Mouse (Mus musculus) kidney, postnatal 25 days (tissue): ENCODE data around the gene Fndc7.
"Not testable (repeated sequence)": the region's sequence is repeated elsewhere in the genome, so short reads cannot be mapped to it uniquely, and the experiment has no call there.

ENCODE experiments used
- DNase-seq, 2 experiments: peaks; one replicate each; pipeline ENCODE4 v3.0.0; 2021; ENCODE audit warnings: mixed read lengths in 2 of 2

Fndc7 gene

DNA sequence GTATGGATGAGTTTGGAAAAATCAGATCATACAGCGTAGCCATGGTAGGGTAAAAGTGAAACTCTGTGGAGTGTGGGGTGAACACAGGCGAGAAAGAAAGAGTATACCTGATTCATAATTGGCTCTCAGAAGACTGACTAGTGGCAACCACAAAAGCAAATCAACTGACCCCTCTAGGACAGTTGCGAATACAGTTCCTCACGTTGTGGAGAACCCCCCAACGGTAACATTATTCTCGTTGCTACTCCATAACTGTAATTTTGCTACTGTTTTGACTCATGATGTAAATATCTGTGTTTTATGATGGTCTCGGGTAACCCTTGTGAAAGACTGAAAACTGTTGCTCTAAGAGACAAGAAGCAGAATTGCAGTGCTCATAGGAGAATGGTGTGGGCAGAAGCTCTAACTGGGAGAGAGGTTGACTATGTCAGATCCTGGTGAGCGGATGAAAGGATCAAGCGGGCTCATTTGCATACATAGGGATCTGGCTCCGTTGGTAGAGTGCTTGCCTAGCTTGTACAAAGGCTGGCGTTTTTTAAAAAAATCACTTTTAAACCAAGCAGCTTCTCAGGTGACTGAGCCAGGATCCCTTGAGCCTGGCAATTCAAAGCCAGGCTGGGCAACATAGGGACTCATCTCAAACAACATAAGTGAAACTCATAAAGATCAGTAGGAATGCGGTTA is 2.7 kb downstream of the Fndc7 start:
- DNase-seq = no peak

DNA sequence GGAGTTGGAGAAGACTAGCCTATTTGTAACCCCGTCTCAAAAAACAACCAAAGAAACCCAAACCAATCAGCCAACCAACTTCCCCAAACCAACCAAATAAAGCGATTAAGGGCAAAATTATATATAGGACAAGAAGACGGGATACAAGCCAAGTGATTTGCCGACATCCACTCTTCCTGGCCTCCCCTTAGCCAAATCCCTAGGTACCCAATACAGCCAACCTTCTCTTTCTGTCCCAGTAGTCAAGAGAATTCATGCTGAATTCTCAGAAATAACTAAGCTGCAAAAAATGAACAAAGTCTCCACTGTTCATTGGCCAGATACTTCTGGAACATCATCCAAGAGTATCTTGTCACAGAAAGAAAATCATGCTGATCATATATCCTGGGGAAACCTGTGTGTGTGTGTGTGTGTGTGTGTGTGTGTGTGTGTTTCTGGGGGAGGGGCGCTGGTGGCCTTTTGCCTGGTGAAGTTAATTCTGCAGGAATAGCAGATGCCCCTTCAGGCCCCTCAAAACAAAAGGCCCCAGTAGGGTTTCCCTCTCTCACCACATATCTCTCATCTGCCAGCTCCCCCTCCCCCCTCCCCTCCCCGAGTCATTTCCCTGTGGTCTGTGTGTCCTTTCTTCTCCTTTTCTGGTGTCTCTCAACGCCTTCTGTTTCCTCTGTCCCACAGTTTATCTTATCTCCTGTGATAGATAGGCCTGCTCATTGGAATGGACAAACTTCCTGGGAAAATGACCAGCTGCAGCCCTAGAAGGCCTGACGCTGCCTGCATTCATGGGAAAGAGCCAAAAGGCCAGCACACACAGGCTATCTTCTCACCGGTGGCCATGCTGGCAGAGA is 3.9 kb downstream of the Fndc7 start:
- DNase-seq = no peak

DNA sequence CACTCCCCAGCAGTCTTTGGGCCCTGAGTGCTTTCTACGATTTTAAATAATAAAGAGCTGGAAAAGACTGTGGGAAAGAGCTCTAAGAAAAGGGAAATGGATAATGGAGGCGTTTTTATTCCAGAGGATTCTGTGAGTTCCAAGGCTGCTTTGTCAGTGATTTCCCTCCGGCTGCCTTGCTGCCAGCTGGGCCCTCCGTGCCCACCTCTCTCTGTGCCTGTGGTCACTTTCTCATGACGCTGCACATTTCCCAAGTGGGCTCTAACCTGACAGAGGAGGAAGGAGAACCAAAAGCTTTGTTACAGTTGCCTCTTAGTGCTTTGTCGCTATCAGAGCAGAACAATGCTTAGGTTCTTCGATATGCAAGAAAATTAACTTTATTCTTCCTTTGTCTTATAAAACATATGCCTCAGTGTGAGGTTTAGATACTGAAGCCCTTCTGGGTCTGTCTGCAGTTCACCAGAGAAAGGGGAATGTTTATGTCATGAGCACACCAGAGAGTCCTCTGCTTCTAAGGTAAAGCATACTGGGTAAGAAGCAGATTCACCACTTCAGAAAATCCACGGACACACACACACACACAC is 5.0 kb downstream of the Fndc7 start:
- DNase-seq = no peak

DNA sequence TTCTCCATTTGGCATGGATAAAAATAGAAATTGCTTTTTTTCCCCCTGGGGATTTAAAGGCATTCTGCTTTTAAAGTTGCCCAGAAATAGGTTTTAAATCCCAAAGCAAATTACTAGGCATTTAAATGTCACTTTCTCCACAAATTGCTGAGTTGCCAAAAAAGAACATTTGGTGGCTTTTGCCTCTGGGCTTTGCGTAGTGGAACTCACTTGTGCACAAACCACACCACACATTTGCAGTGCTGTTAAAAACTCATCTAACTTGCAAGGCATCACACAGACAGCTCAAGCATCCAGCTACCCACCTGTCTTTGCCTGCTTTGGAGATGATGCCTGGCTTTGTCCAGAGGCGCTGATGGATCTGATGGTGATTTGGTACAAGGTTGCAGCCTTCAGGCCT is 6.7 kb downstream of the Fndc7 start:
- no peak for DNase-seq

DNA sequence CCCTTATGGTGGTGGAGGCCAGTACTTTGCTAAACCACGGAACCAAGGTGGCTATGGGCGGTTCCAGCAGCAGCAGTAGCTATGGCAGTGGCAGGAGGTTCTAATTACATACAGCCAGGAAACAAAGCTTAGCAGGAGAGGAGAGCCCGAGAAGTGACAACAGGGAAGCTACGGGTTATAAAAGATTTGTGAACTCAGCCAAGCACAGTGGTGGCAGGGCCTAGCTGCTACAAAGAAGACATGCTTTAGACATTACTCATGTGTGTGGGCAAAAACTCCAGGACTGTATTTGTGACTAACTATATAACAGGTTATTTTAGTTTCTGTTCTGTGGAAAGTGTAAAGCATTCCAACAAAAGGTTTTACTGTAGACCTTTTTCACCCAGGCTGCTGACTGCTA is 7.9 kb downstream of the Fndc7 start:
- not testable (repeated sequence) for DNase-seq

DNA sequence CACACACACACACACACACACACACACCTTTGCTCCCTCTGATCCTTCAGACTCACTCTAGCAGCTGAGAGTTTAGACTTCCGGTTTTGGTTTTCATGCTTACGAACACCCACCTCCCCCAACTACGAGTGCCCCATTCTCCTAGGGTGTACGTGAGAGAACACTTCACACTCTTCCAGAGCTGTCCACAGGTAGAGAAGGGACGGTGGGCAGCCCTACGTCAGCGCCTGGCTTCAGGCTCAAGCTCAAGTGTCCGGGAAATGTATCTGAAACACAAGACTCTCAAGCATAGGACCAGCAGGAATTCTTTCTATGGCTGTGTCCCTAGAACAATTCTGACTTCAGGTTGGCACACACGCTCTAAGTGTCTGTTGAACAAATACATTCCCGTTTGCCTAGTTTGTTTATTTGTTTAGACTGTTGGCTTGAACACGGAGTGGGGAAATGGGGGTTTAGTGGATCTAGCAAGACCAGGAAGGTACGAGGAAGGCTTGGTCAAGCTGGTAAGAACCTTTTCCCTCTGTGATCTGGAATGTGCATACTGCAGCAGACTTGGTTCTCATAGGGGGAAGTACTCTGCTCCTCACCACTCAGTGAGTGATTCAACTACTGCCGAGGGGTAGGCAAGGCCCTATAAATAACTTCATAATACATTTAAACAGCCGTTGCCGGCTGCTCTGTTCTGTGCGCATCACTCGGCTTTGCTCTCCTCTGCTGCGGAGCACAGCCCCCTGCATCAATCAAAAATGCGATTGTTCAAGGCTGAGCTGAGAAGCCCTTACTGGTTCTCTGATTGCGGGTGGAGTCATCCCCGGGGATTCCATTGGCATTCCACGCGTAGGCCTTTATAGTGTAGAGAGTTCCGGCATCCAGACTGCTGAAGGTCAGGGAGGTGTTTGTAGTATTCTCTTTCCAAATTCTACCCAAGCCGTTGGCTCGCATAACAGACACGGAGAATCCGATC is 9.0 kb downstream of the Fndc7 start:
- no peak for DNase-seq

DNA sequence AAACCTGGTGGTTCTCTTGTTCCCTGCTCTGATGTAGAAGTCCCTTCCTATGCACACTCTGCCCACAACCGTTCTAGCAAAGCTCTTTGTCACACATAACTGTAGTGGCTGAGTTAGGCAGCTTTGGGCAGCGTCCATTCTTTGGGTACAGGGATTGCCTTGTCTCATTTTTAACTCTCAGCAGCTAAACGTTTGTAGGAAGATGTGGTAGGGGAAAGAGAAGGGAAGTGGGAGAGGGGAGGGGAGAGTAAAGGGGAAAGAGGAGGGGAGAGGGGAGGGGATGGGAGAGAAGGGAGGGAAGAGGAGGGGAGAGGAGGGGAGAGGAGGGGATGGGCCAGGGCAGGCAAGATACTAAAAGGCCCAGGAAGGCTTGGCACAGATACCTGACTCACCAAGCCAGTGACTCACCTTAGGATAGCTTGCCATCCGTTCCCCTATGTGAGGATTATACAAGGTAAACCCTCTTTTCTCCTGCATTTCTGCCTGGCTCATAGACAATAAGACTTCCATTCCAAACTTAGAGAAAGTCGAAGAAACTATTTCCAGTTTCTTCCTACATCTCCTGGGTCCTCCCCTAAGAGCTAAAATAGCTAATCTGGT is 9.9 kb downstream of the Fndc7 start:
- DNase-seq = no peak

DNA sequence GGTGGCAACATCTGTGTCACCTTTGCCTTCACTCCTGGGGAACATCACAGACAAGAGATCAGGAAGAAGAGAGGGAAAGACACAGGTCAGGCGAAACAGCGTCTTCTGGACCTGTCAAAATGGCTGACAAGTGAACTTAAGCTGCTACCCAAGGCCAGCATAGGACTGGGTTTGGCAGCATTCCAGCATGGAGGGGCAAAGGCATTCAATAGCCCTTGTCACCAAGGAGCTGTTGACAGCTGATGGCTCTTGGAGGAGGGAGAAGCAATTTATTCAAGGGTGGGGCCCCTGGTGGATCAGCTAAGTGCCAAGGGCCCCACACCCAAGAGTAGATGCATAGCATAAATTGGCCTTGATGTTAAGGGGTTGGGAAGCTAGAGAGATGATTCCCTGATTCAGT is 10.7 kb downstream of the Fndc7 start:
- DNase-seq = no peak

DNA sequence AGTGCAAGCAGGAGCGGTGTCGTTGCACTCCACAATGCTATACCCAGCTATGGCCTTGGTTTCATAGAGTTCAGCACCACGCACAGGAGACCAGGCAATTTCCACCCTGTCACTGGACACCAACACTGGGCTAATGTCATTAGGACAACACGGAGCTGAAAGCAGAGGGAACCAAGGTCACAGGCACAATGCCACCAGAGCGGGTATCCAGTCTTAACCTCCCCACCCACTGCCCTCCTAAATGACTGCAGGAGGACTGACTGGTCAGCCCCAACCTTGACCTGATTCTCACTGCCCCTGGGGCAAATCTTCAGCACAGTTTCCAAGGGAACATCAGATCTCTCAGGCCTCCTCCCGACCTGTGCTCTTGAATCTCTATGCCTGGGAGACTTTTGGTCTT is 19.2 kb downstream of the Fndc7 start:
- no peak for DNase-seq

DNA sequence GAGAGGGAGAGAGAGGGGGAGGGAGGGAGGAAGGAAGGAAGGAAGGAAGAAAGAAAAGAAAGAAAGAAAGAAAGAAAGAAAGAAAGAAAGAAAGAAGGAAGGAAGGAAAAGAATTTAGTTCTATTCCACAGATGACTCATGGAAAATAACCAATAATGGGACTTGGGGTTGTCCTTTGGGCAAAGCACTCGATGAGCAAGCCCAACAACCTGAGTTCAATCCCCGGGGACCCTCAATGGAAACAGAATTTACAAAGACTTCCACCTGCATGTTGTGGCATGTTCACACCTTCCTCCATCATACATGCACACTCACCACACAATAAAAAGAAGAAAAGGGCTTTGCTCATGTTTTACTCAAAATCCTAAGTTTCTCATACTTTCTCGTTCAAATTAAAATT is 22.4 kb downstream of the Fndc7 start:
- no peak for DNase-seq

DNA sequence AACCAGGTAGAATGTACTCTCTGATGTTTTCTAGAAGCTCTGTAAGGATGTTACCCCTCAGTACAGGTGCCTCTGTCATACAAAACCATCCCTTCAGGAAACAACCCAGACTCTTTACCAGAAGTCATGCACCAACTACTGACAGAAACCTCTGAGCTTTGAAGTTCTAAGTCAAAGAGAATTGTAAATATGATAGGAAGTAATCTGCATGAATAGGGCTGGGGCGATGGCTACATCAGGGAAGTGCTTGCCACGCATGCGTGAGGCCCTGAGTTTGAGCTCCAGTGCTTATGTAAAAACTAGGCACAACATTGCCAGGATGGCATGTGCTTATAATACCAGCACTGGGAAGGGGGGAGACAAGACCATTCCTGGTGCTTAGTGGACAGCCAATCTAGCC is 24.1 kb downstream of the Fndc7 start:
- DNase-seq = no peak

DNA sequence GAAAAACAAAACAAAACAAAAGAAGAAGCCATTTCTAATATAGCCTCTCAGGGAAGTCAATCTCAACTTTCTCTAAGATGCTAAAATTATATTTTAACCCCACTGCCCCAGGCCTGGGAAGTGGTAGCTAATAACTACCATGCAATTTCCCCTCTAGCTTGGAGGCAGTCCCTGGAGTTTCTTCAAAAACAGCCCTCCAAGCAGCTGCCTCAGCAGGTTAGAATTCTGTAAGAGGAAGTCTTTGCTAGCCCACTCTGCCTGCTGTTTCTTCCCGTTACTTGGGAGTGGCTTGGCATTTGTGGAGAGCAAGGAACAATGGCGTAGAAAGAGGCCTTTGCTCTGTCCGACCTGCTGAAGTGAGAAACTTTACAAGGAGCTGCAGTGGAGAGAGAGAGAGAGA is 24.7 kb downstream of the Fndc7 start:
- DNase-seq = no peak

DNA sequence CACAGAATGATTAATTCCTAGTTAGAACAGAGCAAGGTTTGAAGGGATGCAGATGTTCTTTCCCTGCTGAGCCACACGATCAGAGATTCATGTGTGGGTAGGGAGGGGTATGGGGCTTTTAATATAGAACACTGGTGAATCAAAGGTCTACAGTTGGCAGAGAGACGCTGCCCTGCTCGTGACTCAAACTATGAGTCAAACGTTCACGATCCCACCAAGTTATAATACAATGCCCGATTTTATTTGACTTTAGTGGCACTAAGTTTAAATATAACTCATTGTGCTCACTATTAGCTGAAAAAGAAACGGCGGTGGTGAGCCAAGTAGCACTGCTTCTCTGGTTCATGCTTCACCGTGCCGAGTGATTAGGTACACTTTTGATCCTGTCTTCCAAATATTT is 26.7 kb downstream of the Fndc7 start:
- no peak for DNase-seq

DNA sequence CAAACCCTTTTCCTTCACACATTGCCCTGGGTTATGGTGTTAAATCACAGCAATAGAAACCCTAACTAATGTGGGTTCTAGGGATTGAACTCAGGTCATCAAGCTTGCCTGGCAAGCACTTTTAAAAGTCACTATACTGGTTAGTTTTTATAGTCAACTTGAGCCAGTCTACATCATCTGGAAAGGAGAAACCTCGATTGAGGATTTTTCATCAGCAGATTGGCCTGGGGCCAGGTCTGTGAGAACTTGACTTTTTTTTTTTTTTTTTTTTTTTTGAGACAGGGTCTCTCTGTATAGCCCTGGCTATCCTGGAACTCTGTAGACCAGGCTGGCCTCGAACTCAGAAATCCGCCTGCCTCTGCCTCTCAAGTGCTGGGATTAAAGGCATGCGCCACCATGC is 27.5 kb downstream of the Fndc7 start:
- not testable (repeated sequence) for DNase-seq

DNA sequence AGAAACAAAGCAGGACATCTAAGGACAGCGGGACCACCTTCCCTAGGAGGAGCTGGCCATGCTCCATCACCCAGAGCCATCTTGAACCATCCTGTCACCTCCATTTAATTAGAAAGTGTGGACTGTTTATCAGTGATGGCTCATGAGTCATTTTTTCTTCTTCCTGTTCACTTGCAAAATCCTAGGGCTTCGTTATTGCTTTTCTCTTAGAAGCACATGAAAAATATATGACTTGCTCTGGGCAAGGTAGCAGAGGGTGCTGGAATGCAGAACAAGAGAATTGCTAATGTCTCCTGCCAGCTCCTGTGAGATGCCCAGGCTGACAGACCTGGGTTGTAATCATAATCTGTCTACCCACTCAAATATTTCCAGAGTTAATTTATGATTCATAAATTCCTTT is 29.0 kb downstream of the Fndc7 start:
- no peak for DNase-seq

DNA sequence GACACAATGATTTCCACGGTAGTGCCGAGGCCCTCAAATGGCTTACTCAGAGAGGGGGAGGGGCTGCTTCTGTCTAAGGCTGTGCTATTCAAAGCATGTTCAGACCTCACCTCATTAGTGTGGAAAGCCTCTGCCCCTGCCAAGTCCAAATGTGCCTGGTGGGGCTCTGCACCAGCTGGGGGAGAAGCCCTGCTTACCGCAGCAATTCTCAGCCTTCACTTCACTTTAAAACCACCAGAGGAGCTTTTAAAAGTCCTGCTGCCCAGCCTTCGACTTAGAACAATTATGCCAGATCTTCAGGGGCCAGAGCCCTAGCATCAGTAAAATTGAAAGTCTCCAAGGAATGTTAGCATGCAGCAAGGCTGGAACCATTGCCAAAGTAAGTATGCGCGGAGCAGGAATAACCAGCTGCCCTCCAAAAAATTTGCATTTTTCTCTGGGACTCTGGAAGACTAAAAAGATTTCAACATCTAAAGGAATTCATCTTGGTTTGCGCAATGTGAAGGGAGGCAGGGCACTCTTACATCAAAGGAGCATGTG is 31.5 kb downstream of the Fndc7 start:
- peak; percentile 40 to 49 for DNase-seq

DNA sequence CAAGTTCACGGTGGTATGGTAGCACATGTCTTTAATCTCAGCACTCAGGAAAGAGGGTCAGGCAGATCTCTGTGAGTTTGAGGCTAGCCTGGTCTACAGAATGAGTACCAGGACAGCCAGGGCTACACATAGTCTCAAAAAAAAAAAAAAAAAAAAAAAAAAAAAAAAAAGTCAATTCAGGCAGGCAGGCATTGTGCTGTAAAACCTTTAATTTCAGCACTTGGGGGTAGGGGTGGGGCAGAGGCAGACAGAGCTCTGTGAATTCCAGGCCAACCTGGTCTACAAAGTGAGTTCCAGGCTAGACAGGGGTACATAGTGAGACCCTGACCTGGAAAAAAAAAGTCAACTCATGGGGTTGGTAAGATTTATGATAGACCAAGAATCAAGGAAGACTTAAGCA is 32.1 kb downstream of the Fndc7 start:
- DNase-seq = no peak

DNA sequence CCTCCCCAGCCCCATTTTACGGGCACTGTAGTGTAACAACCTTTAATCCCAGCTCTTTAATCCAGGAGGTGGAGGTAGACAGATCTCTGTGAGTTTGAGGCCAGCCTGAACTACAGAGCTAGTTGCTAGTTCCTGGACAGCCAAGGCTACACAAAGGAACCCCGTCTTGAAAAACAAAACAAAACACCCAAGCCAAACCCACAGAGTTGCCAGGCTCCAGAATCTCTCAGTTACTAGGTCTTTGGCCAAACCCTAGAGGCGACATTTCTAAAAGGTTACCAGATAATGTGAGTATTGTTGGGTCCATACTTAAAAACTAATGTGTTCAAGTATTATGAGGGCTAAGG is 32.7 kb downstream of the Fndc7 start:
- DNase-seq = no peak

DNA sequence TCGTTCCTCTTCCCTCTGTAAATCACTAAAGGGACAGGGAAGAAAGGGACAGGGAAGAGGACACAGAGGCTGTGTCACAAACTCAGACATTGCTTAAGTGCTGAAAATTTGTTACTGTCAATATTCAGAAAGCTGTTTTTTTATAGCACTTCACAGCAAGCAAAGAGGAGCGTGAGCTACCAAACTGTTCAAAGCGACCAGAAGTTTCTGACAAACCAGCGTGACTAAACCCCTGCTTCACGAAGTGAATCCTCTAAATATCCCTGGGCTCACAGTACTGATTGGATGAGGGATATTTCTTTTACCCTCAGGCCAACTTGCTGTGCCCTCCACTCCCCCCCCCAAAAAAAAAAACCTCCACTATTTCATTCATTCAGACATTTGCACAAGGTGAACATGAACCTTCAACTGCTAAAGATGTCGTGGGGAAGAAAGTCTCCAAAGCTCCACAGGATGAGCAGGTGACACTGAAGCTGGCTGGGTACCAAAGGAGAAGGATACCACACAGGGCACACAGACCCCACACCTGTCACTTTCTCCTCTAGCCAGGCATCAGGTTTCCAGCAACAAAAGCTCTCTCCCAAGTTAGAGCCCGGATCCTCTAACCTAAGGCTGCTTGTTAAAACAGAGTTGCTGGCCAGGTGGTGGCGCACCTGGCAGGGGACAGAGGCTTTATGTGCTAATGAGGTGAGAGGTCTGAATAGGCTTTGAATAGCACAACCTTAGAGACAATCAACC is 33.3 kb downstream of the Fndc7 start:
- peak; percentile 52 to 70 for DNase-seq

DNA sequence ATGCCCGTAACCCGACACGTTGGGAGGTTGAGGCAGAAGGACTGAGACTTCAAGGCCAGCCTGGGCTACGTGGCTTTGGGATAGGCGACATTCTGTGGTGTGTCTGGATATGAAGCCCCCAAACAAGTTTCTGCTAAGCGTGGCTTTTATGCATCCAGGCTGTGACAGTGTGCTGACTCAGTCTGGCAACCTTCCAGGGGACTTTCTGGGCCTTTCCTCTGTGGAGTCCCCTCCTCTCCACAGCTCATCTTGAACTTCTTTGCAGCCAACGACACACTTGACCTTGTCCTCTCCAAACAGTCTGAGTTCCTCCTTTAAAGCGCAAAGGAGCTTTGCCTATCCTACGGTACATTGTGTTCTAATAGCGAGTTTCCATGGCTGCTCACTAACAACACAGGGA is 33.9 kb downstream of the Fndc7 start:
- peak; percentile 58 to 67 for DNase-seq

DNA sequence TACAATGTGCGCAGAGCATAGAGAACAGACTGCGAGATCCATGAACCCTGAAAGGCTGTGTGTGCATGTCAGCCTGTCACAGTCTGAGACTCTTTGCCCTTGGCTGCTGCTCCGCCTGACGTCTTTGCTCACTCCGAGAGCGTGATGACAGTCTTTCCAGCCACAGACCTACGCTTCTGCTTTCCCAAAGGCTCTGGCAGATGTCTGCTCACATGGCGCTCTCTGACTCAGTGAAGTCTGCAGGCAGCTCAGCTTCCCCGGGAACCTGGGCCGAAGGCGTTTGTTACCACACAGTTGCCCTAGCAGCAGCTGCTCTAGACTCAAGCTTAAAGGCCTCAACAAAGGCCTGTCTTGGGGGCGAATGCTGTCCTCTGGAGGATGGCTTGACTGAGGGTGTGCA is 34.4 kb downstream of the Fndc7 start:
- no peak for DNase-seq

DNA sequence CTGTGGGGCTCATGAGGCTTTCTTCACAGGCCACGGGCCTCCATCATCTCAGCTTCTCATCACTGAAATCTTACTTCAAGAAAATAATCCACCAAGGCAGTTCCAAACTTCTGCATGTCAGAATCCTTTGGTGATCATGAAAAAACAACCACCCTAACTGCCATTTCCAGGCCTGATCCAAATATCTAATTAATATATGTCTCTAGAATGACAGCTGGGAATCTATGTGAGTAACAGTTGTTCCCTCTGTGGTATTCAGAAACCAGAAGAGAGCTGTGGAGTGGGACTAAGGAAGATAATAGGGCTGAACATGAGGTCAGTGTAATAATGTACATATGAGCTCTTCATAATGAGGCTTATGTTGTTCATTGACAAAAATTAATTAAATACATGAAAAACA is 36.5 kb downstream of the Fndc7 start:
- no peak for DNase-seq
